Mouse (Mus musculus) spleen, postnatal 4 days (tissue): ENCODE data around the gene Skint7.
"Not testable (repeated sequence)": the region's sequence is repeated elsewhere in the genome, so short reads cannot be mapped to it uniquely, and the experiment has no call there.

Experiments used
- DNase-seq, 2 experiments: peaks; one replicate each; pipeline ENCODE4 v3.0.0; 2022; ENCODE audit warnings: low spot score in 2 of 2

The Skint7 gene

DNA sequence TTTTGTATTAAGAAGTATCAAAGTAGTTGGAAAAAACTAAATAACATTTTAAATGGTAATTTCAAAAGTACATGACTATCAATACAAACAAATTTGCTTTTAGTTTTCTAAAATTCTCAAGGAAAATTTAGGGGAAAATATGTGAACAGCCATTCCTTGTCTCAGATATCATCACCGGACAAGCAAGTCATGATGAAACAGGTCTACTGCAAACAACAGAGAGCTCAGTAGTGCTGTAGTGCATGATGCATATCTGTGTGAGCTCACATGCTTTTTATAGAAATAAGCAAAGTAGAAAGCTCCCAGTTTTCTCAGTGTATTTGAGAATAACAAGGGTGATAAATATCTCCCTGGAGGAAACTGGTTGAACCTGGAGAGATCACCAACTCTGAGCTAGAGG lies at the start of gene Skint7:
Gene Skint7, plus strand, starts transcription at position 301 of the 400 bp plus-strand sequence.
- no peak for DNase-seq

DNA sequence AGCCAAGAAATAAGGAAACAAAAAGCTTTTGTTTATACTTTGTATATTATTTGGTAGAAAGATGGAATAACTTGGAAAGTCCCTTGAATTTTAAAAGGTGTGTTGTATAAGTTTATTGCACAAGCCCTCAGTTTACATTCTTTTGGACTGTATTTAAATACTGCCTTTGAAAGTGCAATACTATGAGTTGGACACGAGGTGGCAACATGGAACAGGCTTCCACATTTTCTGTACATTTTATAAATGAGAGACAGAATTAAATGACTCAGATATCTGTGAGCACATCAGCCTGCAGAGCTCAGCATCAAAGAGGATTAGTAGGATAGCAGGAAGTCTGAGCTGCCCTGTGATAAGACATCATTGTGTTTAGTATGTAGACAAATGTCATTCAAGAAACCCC lies 11.4 kb upstream of the Skint7 start:
- no peak for DNase-seq

DNA sequence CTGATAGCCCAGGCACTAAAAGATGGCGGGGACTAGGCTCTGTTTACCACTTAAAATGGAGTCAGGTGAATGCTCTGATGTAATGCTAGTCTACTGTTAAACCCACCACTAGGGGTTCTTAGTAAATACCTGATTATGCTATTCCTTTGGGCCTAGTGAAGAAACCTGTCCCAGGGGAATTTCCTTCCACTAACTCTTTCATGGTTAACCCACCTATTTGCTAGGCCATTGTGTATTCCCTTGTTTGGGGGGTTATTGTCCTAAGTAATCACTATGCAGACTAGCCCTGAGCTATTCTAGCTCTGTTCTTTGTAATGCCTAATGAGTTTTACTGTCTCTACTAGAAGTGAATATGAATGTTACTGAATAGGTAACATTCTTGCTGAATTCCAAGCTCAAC lies 9.5 kb upstream of the Skint7 start:
- not testable (repeated sequence) for DNase-seq

DNA sequence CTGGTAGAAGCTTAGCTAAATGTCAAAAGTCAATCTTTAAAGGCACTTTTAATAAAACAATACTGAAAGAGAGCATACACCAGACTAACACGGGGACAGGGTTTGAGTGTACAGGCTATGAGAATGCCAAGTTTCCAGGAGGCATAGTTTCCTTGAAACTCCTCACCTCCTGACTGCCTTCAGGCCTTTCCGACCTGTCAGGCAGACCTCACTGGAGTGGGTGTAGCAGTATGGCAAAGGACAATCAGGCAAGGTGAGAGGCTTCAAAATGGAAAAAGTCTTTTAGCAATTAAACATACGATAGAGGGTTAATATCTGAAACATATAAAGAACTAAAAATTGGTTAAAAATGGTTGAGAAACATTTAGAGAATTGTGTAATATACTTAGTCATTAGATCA lies 9.1 kb upstream of the Skint7 start:
- no peak for DNase-seq

DNA sequence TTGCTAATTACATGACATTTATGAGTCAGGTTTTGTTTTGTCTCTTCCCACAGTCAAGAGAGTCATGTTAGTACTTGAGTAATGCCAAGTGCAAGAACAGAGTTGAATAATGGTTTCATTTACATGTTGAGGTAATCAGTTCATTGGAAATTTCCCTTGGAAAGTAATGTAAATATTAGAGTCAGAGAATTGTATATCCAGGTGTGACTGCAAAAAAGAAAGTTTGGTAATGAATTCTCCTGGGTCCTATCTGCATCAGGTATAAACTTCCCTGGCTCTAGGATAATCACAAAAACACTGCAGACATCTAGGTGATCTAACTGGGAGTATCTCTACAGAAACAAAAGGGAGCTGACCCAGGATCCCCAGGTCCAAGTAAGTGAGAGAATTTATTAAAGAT lies 33.2 kb downstream of the Skint7 start, which contains the start of gene Skint1:
Gene Skint1, plus strand, starts transcription at position 301 of the 400 bp plus-strand sequence.
- no peak for DNase-seq
